Mouse (Mus musculus) ovary, adult 2 months (tissue): ENCODE results near the gene Cln6. TPM values are rescaled to one million over a fixed set of nuclear protein-coding genes. Genes with fewer than 3 reads are reported as not detected.

Source experiments
- polyA plus RNA-seq: library from polyadenylated mRNA; depleted of rRNA; stranded (reverse); fragments of >200 nt; gene quantifications from 2 replicates; pipeline ENCODE4 v1.2.3, GENCODE M21; 2012; rRNA removed

The Cln6 gene
- 80.7 and 84.0 TPM in 2 replicates for polyA plus RNA-seq

GRCm38 (mm10) chr9:62838506-62839171 lies at the start of gene Cln6:
TSS of gene Cln6 (plus strand) at chr9:62838785.

GRCm38 (mm10) chr9:62811516-62812121 lies 27.0 kb upstream of the Cln6 start, which contains the start of gene Fem1b:
TSS of gene Fem1b (minus strand) at chr9:62811934.

GRCm38 (mm10) chr9:62857719-62858261 lies 19.2 kb downstream of the Cln6 start, which contains the start of gene Calml4:
TSS of gene Calml4 (plus strand) at chr9:62858080.

Other genes starting within 250 kb of the Cln6 start
- gene Itga11, start 161.0 kb upstream of the Cln6 start, polyA plus RNA-seq = 4.6 and 7.5 TPM in 2 replicates
- 16.4 and 19.4 TPM in 2 replicates for gene Fem1b, start 26.9 kb upstream of the Cln6 start, polyA plus RNA-seq
- 5.8 and 7.2 TPM in 2 replicates for gene Calml4, start 19.3 kb downstream of the Cln6 start, polyA plus RNA-seq
- gene Pias1, start 149.1 kb downstream of the Cln6 start, polyA plus RNA-seq = 16.0 and 22.1 TPM in 2 replicates